Mouse (Mus musculus) stomach, embryonic 16.5 days (tissue): ENCODE results near the gene Slc35f4. TPM values are rescaled to one million over a fixed set of nuclear protein-coding genes. Genes with fewer than 3 reads are reported as not detected.
"Not testable (repeated sequence)": the region's sequence is repeated elsewhere in the genome, so short reads cannot be mapped to it uniquely, and the experiment has no call there.

Experiments
- ATAC-seq: fragments of 200-750 bp; cut with Nextera tagmentation; 2 replicates; pipeline ENCODE4 v1.8.0; 2017; ENCODE audit warnings: moderate number of reproducible peaks, moderate TSS enrichment; ENCODE audit not compliant: insufficient read depth, low FRiP score
- H3K27ac ChIP-seq: fragments of 300-500 bp; sonication (generic); 2 replicates; pipeline ENCODE4 v1.5.1; 2014; ENCODE audit warnings: low read length
- H3K27me3 ChIP-seq: fragments of 300-500 bp; sonication (generic); 2 replicates; pipeline ENCODE4 v1.6.1; 2014; ENCODE audit warnings: low read length, control low read depth, mixed read lengths; ENCODE audit not compliant: control insufficient read depth, insufficient read depth
- H3K36me3 ChIP-seq: fragments of 300-500 bp; sonication (generic); 2 replicates; pipeline ENCODE4 v1.6.1; 2014; ENCODE audit warnings: low read length; ENCODE audit not compliant: control insufficient read depth, insufficient read depth
- H3K4me1 ChIP-seq: fragments of 300-500 bp; sonication (generic); 2 replicates; pipeline ENCODE4 v1.6.1; 2014; ENCODE audit warnings: low read length, control low read depth, mixed read lengths; ENCODE audit not compliant: control insufficient read depth, insufficient read depth
- H3K4me2 ChIP-seq: fragments of 300-500 bp; sonication (generic); 2 replicates; pipeline ENCODE4 v1.6.1; 2014; ENCODE audit warnings: low read depth, low read length, mixed read lengths
- H3K4me3 ChIP-seq: fragments of 300-500 bp; sonication (generic); replicated peaks from 2 replicates; pipeline ENCODE4 v1.5.1; 2014; ENCODE audit warnings: mild to moderate bottlenecking, low read length
- H3K9ac ChIP-seq: fragments of 300-500 bp; sonication (generic); 2 replicates; pipeline ENCODE4 v1.6.1; 2014; ENCODE audit warnings: low read length
- H3K9me3 ChIP-seq: fragments of 300-500 bp; sonication (generic); replicated peaks from 2 replicates; pipeline ENCODE4 v1.6.1; 2016; ENCODE audit warnings: low read length, control low read depth; ENCODE audit not compliant: control insufficient read depth
- WGBS: fragments of 180-500 bp; shearing (Covaris S2); extraction: QIAGEN DNeasy Blood & Tissue Kit; methylation state at CpG from one replicate; pipeline ENCODE4 v1.1.7; 2014; 5-methylcytosine and 5-hydroxymethylcytosine counted together
- polyA plus RNA-seq: library from polyadenylated mRNA; unstranded; fragments of >200 nt; fragmentation: Nextera tagmentation; extraction: Ambion mirVana; gene quantifications from 2 replicates; pipeline ENCODE4 v1.2.1, GENCODE M21; 2015

The Slc35f4 gene
- polyA plus RNA-seq, 1 experiment from 2014 or later = 0.18 TPM

- no peak overlapping the region for H3K27ac ChIP-seq
- no peaks in the 10 kb centered on the region for H3K9me3 ChIP-seq
- 76% methylated on average over 2 of the region's 2 CpGs for WGBS
- H3K4me1 ChIP-seq = no peaks in the 10 kb centered on the region
- no peaks in the 10 kb centered on the region for H3K27me3 ChIP-seq
- H3K36me3 ChIP-seq = no peaks in the 10 kb centered on the region
- no peak overlapping the region for H3K4me2 ChIP-seq
- no peak for ATAC-seq
- H3K9ac ChIP-seq = no peak overlapping the region
- no peak overlapping the region for H3K4me3 ChIP-seq
These were observed 223.5 kb downstream of the Slc35f4 start for GRCm38 (mm10) chr14:49302271-49302857.

DNA sequence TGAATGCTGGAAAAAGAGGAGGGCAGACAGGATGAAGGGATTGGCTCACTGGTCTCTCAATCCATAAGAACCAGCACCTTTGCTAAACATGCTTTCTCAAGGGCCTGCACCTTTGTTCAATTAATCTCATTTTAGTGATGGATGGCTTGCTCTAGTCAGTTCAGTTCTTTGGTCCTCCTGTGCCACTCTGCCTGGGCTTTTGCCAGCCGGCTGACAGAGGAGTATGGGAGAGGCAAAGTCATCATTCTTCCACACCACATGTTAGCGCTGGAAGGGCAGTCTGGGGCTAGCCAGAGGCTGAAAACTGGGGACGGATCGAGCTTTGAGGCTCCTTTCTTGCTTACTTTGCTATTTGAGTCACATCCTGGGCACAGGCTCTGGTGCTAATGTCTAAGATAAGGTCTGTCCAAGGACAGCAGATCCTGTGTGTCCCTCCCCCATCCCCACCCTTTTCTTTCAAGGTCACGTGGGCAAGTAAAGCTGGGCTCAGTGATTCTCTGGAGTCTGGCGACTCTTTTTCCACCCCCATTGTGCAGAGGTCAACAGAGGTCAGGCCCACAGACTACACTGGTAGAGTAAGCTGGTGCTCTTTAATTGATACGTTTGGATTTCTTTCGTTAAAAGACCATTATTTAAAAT, 224.7 kb downstream of the Slc35f4 start:
- H3K4me3 ChIP-seq = no peak overlapping the region
- no peaks in the 10 kb centered on the region for H3K36me3 ChIP-seq
- ATAC-seq = no peak
- no peaks in the 10 kb centered on the region for H3K4me1 ChIP-seq
- H3K9me3 ChIP-seq = no peaks in the 10 kb centered on the region
- no peak overlapping the region for H3K27ac ChIP-seq
- no peak overlapping the region for H3K4me2 ChIP-seq
- 42% methylated on average over 8 of the region's 8 CpGs for WGBS
- no peaks in the 10 kb centered on the region for H3K27me3 ChIP-seq
- no peak overlapping the region for H3K9ac ChIP-seq

DNA sequence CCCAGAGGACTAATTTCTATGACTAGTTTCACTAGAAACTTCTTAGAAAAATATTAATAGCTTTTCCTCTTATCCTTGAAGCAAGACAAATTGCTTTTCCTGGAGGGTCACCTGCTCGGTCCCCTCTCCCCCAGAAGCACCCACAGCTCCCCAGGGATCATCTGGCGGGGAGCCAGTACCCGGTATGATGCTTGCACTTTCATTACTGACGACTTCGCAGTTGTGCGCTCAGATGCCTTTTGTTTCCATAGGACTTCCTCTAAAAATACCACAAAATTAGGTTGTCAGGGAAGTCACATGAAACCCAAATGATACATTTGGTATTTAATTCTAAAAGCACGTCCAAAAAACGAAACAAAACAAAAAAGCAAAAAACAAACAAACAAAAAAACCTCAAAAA, 225.5 kb downstream of the Slc35f4 start:
- Histone ChIP-seq H3K4me1 (no peaks in the 10 kb centered on the region), H3K27ac (no peak overlapping the region), H3K4me3 (no peak overlapping the region), H3K9ac (no peak overlapping the region), H3K36me3 (no peaks in the 10 kb centered on the region), H3K4me2 (no peak overlapping the region), H3K9me3 (no peaks in the 10 kb centered on the region), H3K27me3 (no peaks in the 10 kb centered on the region)
- WGBS = 57% methylated on average over 8 of the region's 8 CpGs
- no peak for ATAC-seq

- no peaks in the 10 kb centered on the region for H3K27me3 ChIP-seq
- no peaks in the 10 kb centered on the region for H3K4me1 ChIP-seq
- H3K36me3 ChIP-seq = no peaks in the 10 kb centered on the region
- no peak overlapping the region for H3K4me2 ChIP-seq
- no peak for ATAC-seq
- no peak overlapping the region for H3K4me3 ChIP-seq
- no peak overlapping the region for H3K27ac ChIP-seq
- no peaks in the 10 kb centered on the region for H3K9me3 ChIP-seq
- WGBS = 43% methylated on average over 4 of the region's 4 CpGs
- no peak overlapping the region for H3K9ac ChIP-seq
These were observed 231.9 kb downstream of the Slc35f4 start for GRCm38 (mm10) chr14:49293802-49294449.

- Histone ChIP-seq H3K4me2 (no peak overlapping the region), H3K36me3 (no peaks in the 10 kb centered on the region), H3K4me1 (no peaks in the 10 kb centered on the region), H3K27ac (no peak overlapping the region), H3K9ac (no peak overlapping the region), H3K9me3 (no peaks in the 10 kb centered on the region), H3K27me3 (no peaks in the 10 kb centered on the region), H3K4me3 (no peak overlapping the region)
- ATAC-seq = no peak
- 68% methylated on average over 3 of the region's 3 CpGs for WGBS
These were observed 235.7 kb downstream of the Slc35f4 start for GRCm38 (mm10) chr14:49290029-49290745.

DNA sequence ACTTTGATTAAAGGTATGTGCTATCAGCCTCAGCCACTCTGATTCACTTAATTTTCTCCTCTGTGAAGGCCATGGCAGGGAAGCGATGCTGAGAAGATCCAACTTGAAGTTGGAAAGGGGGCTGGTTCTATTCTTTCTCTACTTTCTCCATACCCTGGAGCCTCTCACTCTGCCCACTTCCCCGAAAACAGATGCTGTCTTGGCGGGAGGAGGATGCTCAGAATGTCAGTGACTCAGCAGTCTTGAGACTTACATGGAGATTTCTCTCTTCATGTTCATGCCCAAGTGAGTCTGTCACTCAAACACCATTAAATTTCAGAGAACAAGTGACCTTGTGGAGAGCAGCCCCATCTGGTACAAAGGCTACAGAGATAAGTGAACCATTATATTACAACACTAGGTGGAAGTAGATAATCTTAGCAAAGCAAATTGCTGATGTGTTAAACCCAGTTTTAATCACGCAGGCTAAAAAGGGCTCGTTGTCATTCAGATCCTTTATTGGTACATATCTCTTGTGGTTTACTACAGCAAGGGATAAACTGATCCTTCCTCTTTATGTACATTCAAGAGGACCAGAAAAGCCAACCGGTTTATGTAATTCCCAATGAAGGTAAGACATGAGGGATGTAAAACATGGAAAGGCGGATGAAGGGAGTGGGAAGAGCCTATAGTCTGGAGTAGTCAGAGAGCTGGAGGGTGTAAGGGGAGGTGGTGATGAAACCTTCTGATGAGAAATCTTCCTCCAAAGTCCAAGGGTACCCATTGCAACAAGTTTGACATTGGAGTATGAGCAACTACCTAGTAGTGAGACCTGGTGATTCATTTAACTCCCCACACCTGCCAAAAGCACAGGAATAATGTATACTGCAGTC, 241.8 kb downstream of the Slc35f4 start:
- Histone ChIP-seq H3K27me3 (no peaks in the 10 kb centered on the region), H3K4me3 (no peak overlapping the region), H3K9me3 (no peaks in the 10 kb centered on the region), H3K36me3 (no peaks in the 10 kb centered on the region), H3K4me1 (no peaks in the 10 kb centered on the region), H3K9ac (no peak overlapping the region), H3K4me2 (no peak overlapping the region), H3K27ac (no peak overlapping the region)
- ATAC-seq = no peak
- 79% methylated on average over 7 of the region's 7 CpGs for WGBS

- no peak overlapping the region for H3K4me3 ChIP-seq
- no peaks in the 10 kb centered on the region for H3K9me3 ChIP-seq
- 54% methylated on average over 6 of the region's 6 CpGs for WGBS
- H3K27me3 ChIP-seq = no peaks in the 10 kb centered on the region
- no peak overlapping the region for H3K9ac ChIP-seq
- H3K4me2 ChIP-seq = no peak overlapping the region
- H3K36me3 ChIP-seq = no peaks in the 10 kb centered on the region
- H3K27ac ChIP-seq = no peak overlapping the region
- H3K4me1 ChIP-seq = no peaks in the 10 kb centered on the region
- peak; percentile 81; the same call in 1 of the 2 replicates for ATAC-seq
These were observed 247.0 kb downstream of the Slc35f4 start for GRCm38 (mm10) chr14:49278880-49279279.

DNA sequence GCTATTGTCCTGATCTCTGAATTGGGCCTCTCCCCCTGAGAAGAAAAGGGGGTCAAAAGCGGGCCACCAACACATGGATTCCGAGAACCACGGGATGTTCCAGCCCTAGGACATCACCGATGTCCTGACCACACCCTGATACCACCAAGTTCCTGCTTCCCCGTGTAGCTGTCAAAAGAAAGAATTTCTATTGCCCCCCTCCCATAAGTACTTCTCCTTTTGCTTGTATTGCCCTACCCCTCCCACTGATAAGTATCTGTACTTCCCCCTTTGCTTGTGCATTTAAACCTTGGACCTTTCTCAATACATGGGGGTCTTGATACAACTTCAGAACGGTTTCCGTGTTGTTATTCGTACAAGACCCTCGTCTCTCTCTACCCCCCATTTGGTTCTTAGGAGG, 247.4 kb downstream of the Slc35f4 start:
- not testable (repeated sequence) for H3K4me3 ChIP-seq, ATAC-seq, H3K27me3 ChIP-seq, H3K27ac ChIP-seq, H3K36me3 ChIP-seq, H3K9ac ChIP-seq, H3K4me2 ChIP-seq, H3K9me3 ChIP-seq, H3K4me1 ChIP-seq
- 88% methylated on average over 9 of the region's 9 CpGs for WGBS
